Mouse (Mus musculus) forebrain, embryonic 12.5 days (tissue): ENCODE measurements around the gene Miga2. TPM values are rescaled to one million over a fixed set of nuclear protein-coding genes. Genes with fewer than 3 reads are reported as not detected.
A peak's percentile ranks its signal among the peaks of the same experiment; 100 is the strongest.

Experiments
- ATAC-seq: fragments of 200-750 bp; cut with Nextera tagmentation; 2 replicates; pipeline ENCODE4 v1.8.0; 2017; ENCODE audit warnings: moderate TSS enrichment; ENCODE audit not compliant: low FRiP score
- H3K27ac ChIP-seq: fragments of 300-500 bp; sonication (generic); 2 replicates; pipeline ENCODE4 v1.5.1; 2016; ENCODE audit warnings: mild to moderate bottlenecking
- H3K27me3 ChIP-seq: fragments of 300-500 bp; sonication (generic); 2 replicates; pipeline ENCODE4 v1.6.1; 2016; ENCODE audit warnings: mild to moderate bottlenecking
- H3K36me3 ChIP-seq: fragments of 300-500 bp; sonication (generic); replicated peaks from 2 replicates; pipeline ENCODE4 v1.6.1; 2016; ENCODE audit warnings: mild to moderate bottlenecking
- H3K4me1 ChIP-seq: fragments of 300-500 bp; sonication (generic); 2 replicates; pipeline ENCODE4 v1.6.1; 2016
- H3K4me2 ChIP-seq: fragments of 300-500 bp; sonication (generic); 2 replicates; pipeline ENCODE4 v1.6.1; 2016; ENCODE audit warnings: mild to moderate bottlenecking, moderate library complexity
- H3K4me3 ChIP-seq: fragments of 300-500 bp; sonication (generic); replicated peaks from 2 replicates; pipeline ENCODE4 v1.5.1; 2016; ENCODE audit warnings: mild to moderate bottlenecking
- H3K9ac ChIP-seq: fragments of 300-500 bp; sonication (generic); 2 replicates; pipeline ENCODE4 v1.6.1; 2016; ENCODE audit warnings: mild to moderate bottlenecking
- H3K9me3 ChIP-seq: fragments of 300-500 bp; sonication (generic); 2 replicates; pipeline ENCODE4 v1.6.1; 2016
- WGBS: fragments of 180-500 bp; shearing (Covaris S2); methylation state at CpG from one replicate; pipeline ENCODE4 v1.1.7; 2016; 5-methylcytosine and 5-hydroxymethylcytosine counted together
- polyA plus RNA-seq: library from polyadenylated mRNA; unstranded; fragments of >200 nt; fragmentation: Nextera tagmentation; extraction: Ambion mirVana; gene quantifications from 2 replicates; pipeline ENCODE4 v1.2.1, GENCODE M21; 2016

Gene Miga2
- polyA plus RNA-seq, 1 experiment from 2014 or later = 24.4 TPM

GRCm38 (mm10) chr2:30389000-30389399 is 25.0 kb downstream of the Miga2 start:
- Histone ChIP-seq H3K4me3 (no peak overlapping the region), H3K9ac (no peak overlapping the region), H3K9me3 (no peaks in the 10 kb centered on the region), H3K27me3 (no peaks in the 10 kb centered on the region), H3K4me2 (no peak overlapping the region), H3K27ac (no peak overlapping the region), H3K4me1 (peaks cover 15% of the 10 kb centered on the region), H3K36me3 (peaks cover 21% of the 10 kb centered on the region)
- ATAC-seq = no peak
- 92% methylated on average over 2 of the region's 2 CpGs for WGBS

- H3K4me2 ChIP-seq = peak within 1 kb of the TSS; percentile 93
- peak; percentile 98 for ATAC-seq
- peaks cover 18% of the 10 kb centered on the region for H3K4me1 ChIP-seq
- H3K9ac ChIP-seq = peak within 1 kb of the TSS; percentile 71
- no peaks in the 10 kb centered on the region for H3K27me3 ChIP-seq
- peaks cover 24% of the 10 kb centered on the region for H3K36me3 ChIP-seq
- peak within 1 kb of the TSS; percentile 88 for H3K27ac ChIP-seq
- H3K9me3 ChIP-seq = no peaks in the 10 kb centered on the region
- under 1% methylated on average over 40 of the region's 40 CpGs for WGBS
- H3K4me3 ChIP-seq = peak within 1 kb of the TSS; percentile 73
Observed at GRCm38 (mm10) chr2:30392114-30392576, 28.1 kb downstream of the Miga2 start, which contains the start of gene Dolpp1. Dolpp1 (plus strand) TSS chr2:30392254.

DNA sequence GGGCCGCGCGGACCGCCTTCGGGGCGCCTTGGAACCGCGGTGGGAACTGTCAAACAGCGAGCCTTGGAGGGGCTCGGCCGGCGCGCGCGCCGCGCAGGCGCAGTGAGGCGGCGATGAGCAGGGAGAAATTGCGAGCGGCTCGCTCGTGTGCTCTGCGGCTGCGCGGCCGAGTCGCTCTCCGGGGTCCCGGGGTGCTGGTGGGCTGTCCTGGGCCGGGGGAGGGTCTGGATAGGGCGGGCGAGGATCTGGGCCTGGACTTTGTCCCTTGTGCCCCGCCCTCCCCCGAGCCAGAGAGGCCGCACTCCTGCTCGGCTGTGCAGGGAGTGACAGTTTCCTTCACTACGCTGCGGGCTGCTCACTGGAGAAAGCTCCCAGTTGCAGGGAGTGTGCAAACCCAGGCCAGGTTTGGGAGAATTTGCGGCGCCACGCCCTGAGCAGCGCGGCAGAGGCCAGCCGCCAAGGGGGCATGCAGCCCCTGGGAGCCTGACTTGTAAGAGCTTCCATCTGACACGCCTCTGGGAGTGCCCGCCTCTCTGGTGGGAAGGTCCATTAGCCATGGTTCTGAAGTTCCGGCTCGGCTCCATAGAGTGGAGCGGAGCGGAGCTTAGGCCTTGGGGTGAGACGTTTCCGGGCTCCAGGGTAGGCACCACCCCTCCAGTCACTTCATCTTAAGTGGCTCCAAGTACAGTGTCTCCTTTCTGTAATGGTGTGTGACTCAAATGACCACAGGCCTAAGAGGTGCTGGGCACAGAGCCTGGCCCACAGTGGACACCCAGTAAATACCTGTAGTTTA is 28.7 kb downstream of the Miga2 start:
- Histone ChIP-seq H3K4me3 (peak overlapping the region; percentile 73), H3K36me3 (peaks cover 30% of the 10 kb centered on the region), H3K4me1 (peaks cover 20% of the 10 kb centered on the region), H3K27me3 (no peaks in the 10 kb centered on the region), H3K4me2 (peak overlapping the region; percentile 93), H3K27ac (peak overlapping the region; percentile 88), H3K9ac (peak overlapping the region; percentile 71), H3K9me3 (no peaks in the 10 kb centered on the region)
- ATAC-seq = peak; percentile 81
- WGBS = 1% methylated on average over 54 of the region's 54 CpGs

GRCm38 (mm10) chr2:30393370-30393656 is 29.3 kb downstream of the Miga2 start:
- Histone ChIP-seq H3K4me3 (peak overlapping the region; percentile 73), H3K4me2 (peak overlapping the region; percentile 93), H3K27ac (peak overlapping the region; percentile 88; the same call in 1 of the 2 replicates), H3K27me3 (no peaks in the 10 kb centered on the region), H3K9ac (peak overlapping the region; percentile 71), H3K36me3 (peaks cover 35% of the 10 kb centered on the region), H3K9me3 (no peaks in the 10 kb centered on the region), H3K4me1 (peaks cover 25% of the 10 kb centered on the region)
- WGBS = 77% methylated on average over 1 of the region's 1 CpGs
- ATAC-seq = no peak

DNA sequence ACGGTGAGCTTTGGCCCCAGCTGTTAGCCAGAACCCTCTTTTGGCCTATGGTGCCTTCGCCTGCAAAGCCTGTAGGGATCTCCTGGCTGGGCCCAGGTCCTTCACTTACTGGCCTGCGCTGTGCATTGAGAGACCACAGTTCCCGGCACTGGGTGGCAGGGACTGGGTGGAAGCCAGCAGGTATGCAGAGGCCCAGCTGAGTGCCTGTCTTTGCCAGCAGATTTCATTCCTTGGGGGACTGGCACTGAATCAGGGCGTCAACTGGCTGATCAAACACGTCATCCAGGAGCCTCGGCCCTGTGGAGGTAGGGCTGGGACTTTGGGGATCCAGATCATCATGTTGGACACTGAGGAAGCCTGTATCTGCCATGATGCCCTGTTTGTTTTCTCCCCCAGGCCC is 31.7 kb downstream of the Miga2 start:
- H3K27me3 ChIP-seq = no peaks in the 10 kb centered on the region
- H3K36me3 ChIP-seq = peaks cover 50% of the 10 kb centered on the region
- 93% methylated on average over 7 of the region's 7 CpGs for WGBS
- no peak for ATAC-seq
- peaks cover 50% of the 10 kb centered on the region for H3K4me1 ChIP-seq
- H3K4me3 ChIP-seq = no peak overlapping the region
- no peaks in the 10 kb centered on the region for H3K9me3 ChIP-seq
- no peak overlapping the region for H3K9ac ChIP-seq
- H3K4me2 ChIP-seq = no peak overlapping the region
- no peak overlapping the region for H3K27ac ChIP-seq

DNA sequence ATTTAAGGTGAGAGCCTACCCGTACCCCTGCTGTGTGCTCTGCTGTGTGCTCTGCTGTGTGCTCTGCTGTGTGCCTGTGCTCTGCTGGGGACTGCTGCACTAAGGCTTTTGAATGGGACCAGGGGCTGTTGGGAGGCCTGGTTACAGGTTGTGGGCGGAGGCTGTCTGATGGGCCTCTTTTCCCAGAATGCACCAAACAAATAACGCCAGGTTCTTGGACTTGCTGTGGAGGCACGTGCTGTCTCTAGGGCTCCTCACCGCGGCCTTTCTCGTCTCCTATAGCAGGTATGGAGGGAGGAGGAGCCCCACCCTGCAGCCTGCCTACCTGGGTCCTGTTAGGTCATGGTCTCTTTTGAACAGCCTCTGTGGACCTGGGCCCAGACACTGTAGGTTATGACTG is 32.2 kb downstream of the Miga2 start:
- 93% methylated on average over 7 of the region's 7 CpGs for WGBS
- H3K9ac ChIP-seq = no peak overlapping the region
- no peaks in the 10 kb centered on the region for H3K27me3 ChIP-seq
- no peaks in the 10 kb centered on the region for H3K9me3 ChIP-seq
- H3K27ac ChIP-seq = no peak overlapping the region
- no peak overlapping the region for H3K4me3 ChIP-seq
- ATAC-seq = no peak
- no peak overlapping the region for H3K4me2 ChIP-seq
- H3K4me1 ChIP-seq = peaks cover 54% of the 10 kb centered on the region
- peaks cover 51% of the 10 kb centered on the region for H3K36me3 ChIP-seq

DNA sequence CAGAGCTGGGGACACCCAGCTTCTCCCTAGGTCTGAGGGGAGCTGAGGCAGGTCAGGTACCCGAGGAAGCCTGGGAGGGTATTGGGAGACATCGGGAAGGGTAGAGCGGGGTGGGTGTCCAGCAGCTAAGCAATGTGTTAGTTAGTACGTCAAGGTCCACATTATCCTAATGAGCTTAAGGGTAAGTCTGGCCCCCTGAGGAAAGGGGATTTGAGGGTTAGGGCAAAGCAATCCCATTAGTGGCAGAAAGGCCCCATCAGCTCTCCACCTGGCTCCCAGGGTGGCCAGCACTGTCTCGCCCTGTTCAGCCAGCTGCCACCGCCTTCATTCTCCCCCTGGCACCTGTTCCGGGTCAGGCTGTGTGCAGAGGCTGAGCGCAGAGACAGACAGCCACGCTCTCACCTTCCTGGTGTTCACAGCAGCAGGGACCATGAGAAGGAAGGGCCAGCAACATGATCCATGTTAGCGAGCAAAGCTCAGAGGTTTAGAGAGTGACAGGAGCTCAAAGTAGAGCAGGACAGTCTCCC is 34.0 kb downstream of the Miga2 start:
- H3K4me1 ChIP-seq = peaks cover 49% of the 10 kb centered on the region
- H3K4me3 ChIP-seq = no peak overlapping the region
- 60% methylated on average over 10 of the region's 10 CpGs for WGBS
- H3K27me3 ChIP-seq = no peaks in the 10 kb centered on the region
- ATAC-seq = no peak
- no peak overlapping the region for H3K4me2 ChIP-seq
- peak overlapping the region; percentile 38; the same call in 1 of the 2 replicates for H3K9ac ChIP-seq
- H3K27ac ChIP-seq = no peak overlapping the region; the same call in 1 of the 2 replicates
- H3K9me3 ChIP-seq = no peaks in the 10 kb centered on the region
- H3K36me3 ChIP-seq = peaks cover 65% of the 10 kb centered on the region

DNA sequence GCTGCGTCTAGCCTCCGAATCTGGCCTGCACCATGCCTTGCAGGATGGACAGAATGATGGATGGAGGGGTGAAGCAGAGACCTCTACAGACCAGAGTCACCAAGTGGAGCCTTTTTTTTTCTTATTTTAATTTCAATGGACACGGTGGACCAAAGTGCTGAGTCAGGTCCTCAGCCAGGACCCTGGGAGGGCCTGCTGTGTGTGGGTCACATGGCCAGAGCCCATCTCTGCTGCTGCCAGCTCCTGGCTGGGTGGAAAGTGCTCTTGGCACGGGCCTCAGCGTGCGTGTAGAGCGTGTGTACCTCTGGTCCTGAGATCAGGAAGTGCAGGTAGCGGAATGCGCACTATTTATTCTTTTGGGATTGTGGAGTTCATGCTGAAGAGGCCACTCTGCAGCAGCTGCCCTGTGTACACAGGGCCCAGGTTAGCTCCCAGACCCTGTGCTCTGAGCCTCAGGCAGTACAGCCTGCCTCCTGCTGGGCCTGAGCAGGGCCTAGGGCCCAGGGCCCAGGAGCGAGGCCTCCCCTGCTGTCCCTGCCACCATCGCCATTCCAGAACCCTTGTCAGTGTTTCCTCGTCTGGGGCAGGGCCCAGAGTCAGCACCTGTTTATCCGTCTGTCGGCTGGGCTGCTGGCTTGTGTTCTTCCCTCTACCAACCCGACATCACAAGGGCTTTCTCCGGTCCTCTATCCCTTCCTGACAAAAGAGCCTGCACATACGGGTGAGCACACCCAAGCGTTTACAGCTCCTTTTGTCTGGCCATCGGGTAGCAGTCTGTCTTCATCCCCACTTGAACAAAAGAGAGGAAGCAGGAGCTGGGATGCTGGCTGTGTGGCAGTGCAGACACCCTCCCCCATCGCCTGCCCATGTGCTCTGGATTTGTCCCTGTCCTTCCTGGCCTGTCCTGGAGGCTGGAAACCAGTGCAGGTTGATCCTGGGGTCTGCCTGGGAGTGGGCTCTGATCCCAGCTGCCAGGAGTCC is 35.4 kb downstream of the Miga2 start:
- peaks cover 71% of the 10 kb centered on the region for H3K36me3 ChIP-seq
- peak overlapping the region; percentile 97 for H3K27ac ChIP-seq

GRCm38 (mm10) chr2:30401581-30401980 is 37.5 kb downstream of the Miga2 start:
- Histone ChIP-seq H3K27ac (no peak overlapping the region), H3K4me2 (no peak overlapping the region), H3K4me1 (peaks cover 36% of the 10 kb centered on the region), H3K36me3 (peaks cover 80% of the 10 kb centered on the region), H3K9me3 (no peaks in the 10 kb centered on the region), H3K9ac (no peak overlapping the region), H3K4me3 (no peak overlapping the region), H3K27me3 (no peaks in the 10 kb centered on the region)
- no peak for ATAC-seq
- 64% methylated on average over 1 of the region's 1 CpGs for WGBS

More for the DNA sequence above, 35.4 kb downstream of the Miga2 start:
- H3K9ac ChIP-seq = peak overlapping the region; percentile 48
- 22% methylated on average over 20 of the region's 20 CpGs for WGBS
- H3K4me1 ChIP-seq = peaks cover 36% of the 10 kb centered on the region
- peak overlapping the region; percentile 19; the same call in 1 of the 2 replicates for H3K4me2 ChIP-seq
- H3K27me3 ChIP-seq = no peaks in the 10 kb centered on the region
- H3K4me3 ChIP-seq = no peak overlapping the region
- H3K9me3 ChIP-seq = no peaks in the 10 kb centered on the region
- peak; percentile 70 for ATAC-seq

- Histone ChIP-seq H3K4me1 (peaks cover 36% of the 10 kb centered on the region), H3K4me2 (no peak overlapping the region), H3K27ac (no peak overlapping the region), H3K4me3 (no peak overlapping the region), H3K36me3 (peaks cover 80% of the 10 kb centered on the region), H3K27me3 (no peaks in the 10 kb centered on the region), H3K9ac (no peak overlapping the region), H3K9me3 (no peaks in the 10 kb centered on the region)
- ATAC-seq = no peak
- 91% methylated on average over 9 of the region's 9 CpGs for WGBS
Observed at GRCm38 (mm10) chr2:30402351-30402826, 38.4 kb downstream of the Miga2 start.

GRCm38 (mm10) chr2:30402843-30403242 is 38.8 kb downstream of the Miga2 start:
- Histone ChIP-seq H3K4me2 (no peak overlapping the region), H3K4me3 (no peak overlapping the region), H3K27ac (no peak overlapping the region), H3K27me3 (no peaks in the 10 kb centered on the region), H3K4me1 (peaks cover 34% of the 10 kb centered on the region), H3K9me3 (no peaks in the 10 kb centered on the region), H3K36me3 (peaks cover 80% of the 10 kb centered on the region), H3K9ac (no peak overlapping the region)
- ATAC-seq = no peak
- WGBS = 68% methylated on average over 2 of the region's 2 CpGs

- H3K27ac ChIP-seq = no peak overlapping the region
- no peak overlapping the region for H3K9ac ChIP-seq
- no peaks in the 10 kb centered on the region for H3K27me3 ChIP-seq
- no peaks in the 10 kb centered on the region for H3K9me3 ChIP-seq
- no peak overlapping the region for H3K4me3 ChIP-seq
- 92% methylated on average over 1 of the region's 1 CpGs for WGBS
- peaks cover 80% of the 10 kb centered on the region for H3K36me3 ChIP-seq
- H3K4me2 ChIP-seq = no peak overlapping the region
- H3K4me1 ChIP-seq = peaks cover 24% of the 10 kb centered on the region
- no peak for ATAC-seq
Observed at GRCm38 (mm10) chr2:30403870-30404269, 39.8 kb downstream of the Miga2 start.
